Mouse (Mus musculus) retina, adult 2 months (tissue): ENCODE results near the gene Ung.

ENCODE experiments used
- DNase-seq: peaks from one replicate; pipeline ENCODE4 v3.0.0-alpha.2; 2012; ENCODE audit warnings: low read depth, low spot score

Gene Ung

DNA sequence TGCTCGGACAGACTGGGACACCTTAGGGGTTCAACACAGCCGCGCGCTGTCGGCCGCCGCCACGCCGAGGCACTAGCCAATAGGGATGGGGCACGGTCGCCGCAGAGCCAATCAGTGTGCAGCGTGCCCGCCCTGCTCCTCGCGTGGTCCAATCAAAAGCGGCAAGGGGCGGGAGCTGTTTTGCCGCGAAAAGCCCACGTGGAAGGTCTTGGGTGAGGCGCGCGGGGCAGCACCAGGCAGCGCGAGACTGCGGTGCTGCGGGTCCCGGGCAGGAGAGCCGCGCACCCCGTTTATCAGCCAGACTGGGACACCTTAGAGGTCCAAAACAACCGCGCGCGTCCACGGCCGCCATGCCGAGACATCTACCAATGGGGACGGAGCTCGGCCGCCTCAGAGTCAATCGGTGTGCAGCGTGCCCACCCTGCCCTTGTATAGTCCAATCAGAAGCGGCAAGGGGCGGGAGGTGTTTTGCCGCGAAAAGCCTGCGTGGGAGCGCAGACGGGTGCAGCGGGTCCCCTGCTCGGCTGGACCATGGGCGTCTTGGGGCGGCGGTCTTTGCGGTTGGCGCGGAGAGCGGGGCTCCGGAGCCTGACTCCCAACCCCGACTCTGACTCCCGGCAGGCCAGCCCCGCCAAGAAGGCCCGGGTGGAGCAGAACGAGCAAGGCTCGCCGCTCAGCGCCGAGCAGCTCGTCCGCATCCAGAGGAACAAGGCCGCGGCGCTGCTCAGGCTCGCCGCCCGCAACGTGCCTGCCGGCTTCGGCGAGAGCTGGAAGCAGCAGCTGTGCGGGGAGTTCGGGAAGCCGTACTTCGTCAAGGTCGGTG lies 723 bp downstream of the Ung start:
- peak; percentile 73 for DNase-seq

DNA sequence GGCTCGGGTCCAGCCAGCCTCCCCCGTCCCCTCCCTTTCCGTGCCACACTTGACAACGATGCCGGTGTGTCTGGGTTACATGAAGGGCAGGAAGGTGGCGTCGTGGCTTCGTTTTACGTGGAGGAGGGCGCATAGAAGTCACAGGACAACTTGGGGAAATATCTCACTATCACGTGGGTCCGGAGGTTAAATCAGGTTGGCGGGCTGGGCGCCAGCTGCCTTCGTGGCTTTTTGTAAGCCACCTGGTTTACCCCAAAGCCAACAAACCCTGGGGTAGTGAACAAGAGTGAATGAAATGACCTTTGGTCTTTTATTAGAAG lies 1.3 kb downstream of the Ung start:
- DNase-seq = no peak

DNA sequence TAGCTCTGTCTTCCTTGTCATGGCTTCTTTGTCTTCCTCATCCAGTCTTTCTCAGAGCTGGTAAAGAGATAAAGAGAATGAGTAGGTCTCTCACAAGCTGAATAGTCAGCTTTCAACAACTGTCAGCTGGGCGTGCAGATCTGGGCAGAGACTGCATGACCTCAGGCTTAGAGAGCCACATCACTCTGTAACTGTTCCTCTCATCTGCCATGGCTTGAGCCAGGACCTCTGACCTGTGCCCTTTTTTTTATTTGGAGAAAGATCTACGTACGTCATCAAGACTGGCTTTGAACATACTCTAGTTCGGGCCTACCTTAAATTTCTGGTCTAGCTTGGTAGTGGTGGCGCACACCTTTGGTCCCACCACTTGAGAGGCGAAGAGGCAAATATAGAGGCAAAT lies 2.7 kb downstream of the Ung start:
- DNase-seq = no peak

DNA sequence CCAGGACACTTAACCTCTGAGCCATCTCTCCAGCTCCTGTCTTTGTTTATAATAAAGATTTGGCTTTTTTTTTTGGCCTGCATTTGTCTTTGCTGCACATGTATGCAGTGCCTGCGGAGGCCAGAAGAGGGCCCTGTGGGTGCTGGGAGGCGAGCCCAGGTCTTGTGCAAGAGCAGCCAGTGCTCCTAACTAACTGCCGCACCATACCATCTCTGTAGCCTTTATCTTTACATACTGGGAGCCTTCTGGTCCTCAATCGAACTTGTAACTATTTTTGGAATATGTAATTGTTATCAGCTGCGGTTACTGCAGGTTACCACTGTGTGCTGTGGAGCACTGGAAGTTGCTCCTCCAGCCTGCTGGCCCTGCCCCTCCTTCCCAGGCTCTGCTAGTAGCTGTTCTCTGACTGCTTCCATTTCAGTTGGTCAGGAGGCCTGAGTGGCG lies 3.9 kb downstream of the Ung start:
- no peak for DNase-seq

DNA sequence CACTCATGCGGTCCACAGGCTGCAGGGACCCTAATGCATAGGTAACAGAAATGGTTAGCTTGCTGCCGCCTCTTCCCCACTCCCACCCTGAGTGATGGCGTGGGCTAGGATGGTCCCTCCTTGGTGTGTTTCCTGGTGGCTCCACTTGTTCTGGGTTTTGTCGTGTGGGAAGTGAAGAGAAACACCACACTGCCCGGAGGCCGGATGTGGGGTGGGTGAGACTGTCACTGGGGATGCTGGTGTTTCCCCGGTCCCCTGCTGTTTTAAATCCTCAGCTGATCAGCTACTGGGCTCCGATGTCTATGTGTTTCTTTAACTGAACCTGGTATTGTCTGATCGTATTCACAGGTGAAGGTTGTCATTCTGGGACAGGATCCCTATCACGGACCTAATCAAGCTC lies 5.3 kb downstream of the Ung start:
- DNase-seq = no peak

DNA sequence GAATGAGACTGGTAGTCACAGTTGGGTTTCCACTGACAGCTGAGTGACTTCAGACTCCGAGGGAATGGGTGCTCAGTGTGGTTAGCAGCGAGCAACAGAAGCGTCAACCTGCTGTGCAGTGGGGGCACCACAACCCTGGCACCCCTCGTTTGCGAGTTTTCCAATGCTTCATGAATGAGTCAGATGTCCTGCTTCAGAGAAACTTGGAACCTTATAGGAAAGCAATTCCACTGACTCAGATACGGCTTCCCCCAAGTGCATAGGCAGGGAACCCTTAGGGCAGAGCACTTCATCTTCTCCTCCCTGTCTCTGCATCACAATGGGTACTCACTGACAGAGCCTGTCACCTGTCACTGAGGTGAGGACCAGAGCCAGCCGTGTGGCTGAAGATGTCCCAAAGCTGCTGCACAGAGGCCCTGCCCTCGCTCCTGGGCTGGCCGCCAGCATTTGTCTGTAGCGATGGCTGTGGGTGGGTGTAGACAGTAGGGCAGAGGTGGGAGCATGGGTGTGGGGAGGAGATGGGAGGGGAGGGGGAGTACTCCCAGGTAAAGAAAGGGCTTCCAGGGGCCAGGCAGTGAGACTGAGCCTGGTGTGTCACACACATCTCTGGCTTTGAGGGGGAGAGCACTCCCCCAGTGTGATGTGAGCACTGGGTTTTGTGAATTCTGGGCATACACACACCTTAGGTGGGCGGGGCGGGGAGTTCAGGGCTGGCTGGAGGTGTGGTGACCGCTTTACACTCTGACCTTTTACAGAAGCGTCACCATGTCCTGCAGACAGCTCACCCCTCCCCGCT lies 7.5 kb downstream of the Ung start:
- DNase-seq = no peak

DNA sequence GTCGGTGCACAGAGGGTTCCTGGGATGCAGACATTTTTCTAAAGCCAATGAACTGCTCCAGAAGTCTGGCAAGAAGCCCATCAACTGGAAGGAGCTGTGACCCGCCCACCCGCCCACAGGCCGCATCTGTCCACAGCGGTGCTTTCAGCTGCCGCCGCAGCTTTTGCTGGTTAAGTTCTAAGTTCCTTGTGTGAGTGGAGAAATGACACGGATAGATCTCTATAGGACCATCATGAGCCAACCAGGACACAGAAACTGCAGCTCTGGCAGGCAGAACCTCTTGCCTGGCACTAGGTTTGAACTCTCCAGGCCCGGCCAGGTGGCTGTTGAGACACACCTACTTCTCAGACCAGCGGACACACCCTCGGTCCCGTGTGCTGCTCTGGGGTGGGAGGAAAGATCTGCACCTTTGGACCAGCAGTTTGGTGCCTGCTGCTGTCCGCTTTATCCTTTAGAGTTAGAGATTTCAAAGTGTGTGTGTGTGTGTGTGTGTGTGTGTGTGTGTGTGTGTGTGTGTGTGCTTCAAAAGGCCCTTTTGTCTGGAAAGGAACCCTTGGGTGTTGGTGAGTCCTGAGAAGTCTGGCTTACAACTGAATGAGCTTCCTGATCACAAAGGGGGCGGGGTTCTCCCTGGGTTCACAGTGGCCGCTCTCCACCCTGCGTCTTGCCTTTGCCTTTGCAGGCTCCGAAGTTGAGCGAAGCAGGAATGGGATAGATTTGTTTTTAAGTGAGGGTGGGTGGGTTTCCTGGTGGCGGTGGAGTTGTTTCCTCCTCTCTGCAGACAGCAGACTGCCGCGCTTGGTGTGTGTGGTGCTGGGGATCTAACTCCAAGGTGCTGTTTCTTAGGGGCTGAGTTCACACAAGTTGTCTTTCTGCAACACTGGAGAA lies 8.3 kb downstream of the Ung start:
- no peak for DNase-seq

DNA sequence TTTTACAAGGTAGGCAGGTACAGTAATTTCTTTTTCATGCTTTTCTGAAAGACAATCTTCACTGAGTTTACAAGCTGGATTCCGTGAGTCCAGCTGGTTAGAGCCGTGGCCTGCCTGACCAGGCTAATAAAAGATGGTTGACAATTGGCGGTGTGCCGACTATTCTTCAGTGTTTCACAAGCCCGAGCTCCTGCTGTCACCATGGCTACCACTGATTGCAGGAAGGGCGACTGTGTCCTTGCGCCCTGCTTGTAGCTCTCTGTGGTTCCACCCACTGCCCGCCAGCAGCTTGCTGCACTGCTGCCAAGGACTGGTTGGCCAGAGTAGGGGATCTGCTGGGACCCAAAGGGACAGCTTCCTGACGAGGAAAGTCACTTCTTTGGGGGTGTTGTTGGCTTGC lies 9.0 kb downstream of the Ung start:
- DNase-seq = no peak

DNA sequence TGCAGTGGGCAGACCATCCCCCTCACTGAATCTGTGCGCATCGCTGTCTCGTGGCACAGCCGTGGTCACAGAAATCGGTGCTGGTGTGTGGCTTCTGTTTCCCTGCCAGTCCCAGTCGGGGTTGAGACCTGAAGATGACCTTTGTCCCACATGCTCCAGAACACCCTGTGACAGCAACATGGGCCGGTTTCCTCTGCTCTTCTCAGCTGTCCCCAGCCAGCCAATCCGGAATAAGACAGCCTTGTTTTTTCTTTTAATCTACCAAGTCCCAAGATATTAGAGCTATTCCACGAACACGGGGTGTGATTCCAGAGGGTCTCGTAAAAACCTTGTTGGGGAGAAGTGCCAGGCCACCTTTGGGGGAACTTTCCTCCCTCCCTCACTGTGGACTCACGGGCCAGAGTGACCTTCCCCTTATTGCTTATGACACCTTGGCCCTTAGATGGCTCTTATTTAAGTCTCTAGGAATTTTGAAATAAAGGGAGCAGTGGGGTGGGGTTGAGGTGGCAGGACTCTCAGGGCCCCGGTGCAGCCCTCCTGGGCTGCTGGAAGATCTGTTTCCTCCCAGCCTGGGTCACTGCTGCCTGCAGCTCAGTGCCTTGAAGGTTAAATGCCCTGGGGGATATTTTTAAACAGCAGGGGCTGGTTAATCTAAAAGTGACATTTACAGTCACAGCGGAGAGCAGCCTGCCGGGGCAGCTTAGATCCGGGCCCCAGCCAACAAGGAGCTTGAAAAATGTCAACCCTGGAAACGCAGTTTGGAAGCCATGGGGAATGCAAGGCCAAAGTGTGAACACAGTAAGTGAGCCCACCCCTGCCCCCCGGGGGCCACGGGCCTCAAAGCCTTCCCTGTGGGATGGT lies 16.1 kb downstream of the Ung start, which contains the start of gene Acacb:
Gene Acacb, plus strand, starts transcription at position 508 of the 861 bp plus-strand sequence.
- no peak for DNase-seq

DNA sequence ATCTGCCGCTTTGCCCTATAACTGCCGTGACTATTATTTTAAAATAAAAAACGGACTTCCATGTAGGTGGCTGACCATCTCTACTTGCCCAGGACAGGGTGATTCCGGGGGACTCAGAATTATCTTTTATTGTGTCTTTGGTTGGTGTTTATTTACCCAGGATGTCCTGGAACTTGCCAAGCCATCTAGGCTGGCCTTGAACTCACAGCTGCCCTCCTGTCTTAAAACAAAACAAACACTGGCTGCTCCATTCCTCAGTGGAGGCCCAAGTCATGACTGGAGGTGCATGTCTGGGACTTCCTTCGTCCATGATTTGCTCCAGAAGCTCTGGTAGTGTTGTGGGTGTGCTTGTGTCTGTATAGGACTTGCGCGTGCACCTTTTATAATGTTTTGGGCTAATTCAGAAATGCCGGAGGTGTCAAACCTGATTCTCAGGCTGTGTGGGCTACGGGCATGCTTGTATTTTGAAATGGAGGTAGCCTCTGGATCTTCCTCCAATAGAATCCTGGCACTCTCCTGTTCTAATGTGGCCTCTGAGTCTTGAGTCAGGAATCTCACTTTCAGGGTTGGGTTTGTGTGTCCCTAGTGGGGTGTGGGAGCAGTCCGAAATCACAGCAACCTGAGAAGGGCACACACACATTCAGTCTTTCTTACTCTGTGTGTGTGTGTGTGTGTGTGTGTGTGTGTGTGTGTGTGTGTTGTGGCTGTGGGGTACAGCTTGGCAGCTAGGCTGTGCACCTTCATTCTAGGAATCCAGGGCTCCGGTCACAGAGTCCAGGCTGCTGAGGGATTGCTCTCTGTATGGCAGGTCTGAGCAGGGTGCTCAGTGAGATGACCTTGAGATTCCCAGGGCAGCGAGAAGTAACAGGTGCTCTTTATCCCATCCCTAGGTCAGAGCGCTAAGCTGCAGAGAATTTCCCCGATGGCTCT lies 17.1 kb downstream of the Ung start:
- no peak for DNase-seq

DNA sequence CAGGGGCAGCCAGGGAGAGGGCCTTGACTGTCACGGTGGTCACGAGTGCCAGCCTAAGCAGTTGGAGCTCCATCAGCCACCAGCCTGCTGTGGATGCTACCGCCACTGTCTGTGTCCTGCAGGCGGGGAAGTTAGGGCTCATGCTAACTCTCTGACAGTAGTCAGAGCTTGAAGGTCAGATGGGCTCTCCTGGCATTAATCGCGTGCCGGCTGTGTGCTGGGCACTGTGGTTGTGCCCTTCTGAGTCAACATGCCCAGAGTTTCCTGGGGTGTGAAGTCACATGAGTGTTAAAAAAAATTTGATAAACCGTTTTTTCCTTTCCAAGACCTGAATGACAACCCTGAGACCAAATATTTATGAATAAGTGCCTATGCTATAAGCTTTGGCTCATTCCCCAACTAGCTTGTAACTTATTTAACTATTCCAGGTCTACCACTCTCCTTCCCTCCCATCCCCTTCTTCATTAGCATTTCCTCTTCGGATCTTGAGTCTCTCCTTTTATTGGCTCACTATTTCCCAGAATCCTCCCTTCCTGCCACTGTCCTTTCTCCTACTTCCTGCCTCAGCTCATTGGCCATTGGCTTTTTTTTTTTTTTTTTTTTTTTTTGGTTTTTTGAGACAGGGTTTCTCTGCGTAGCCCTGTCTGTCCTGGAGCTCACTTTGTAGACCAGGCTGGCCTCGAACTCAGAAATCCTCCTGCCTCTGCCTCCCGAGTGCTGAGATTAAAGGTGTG lies 22.3 kb downstream of the Ung start:
- no peak for DNase-seq

DNA sequence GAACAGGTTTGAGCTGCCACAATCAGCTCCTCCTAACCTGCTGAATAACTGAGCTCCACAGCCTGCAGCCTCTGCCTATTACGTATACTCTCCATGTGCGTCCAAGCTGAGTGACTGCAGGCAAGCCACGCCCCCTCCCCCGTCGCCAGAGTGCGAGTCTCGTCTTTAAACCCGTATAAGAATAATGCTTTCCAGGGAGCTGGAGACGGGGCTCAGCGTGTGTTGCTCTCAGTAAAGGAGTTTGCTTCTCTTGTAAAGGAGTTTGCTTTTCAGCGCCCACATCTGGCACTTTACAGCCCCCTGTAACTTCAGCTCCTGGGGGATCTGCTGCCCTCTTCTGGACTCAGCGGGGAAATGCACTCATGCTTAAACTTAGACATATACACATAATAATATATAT lies 23.3 kb downstream of the Ung start:
- no peak for DNase-seq

DNA sequence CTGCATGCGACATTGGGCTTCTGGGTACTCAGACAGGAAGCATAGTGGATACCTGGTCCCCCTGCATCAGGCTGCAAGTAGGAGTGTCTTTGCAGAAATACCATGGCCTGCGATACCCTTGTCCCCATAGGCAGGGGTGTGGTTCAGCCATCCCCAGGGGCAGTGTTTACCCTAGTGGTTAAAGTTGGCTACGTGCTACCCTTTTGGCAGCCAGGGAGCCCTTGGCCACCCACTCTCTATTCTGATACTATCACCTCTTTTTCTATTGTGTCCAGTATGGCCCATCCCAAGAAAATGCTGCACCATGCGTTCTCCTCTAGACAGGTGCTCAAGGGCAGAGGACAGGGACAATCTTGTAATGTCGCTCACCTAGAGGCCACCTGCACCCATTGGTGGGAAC lies 24.6 kb downstream of the Ung start:
- DNase-seq = no peak

DNA sequence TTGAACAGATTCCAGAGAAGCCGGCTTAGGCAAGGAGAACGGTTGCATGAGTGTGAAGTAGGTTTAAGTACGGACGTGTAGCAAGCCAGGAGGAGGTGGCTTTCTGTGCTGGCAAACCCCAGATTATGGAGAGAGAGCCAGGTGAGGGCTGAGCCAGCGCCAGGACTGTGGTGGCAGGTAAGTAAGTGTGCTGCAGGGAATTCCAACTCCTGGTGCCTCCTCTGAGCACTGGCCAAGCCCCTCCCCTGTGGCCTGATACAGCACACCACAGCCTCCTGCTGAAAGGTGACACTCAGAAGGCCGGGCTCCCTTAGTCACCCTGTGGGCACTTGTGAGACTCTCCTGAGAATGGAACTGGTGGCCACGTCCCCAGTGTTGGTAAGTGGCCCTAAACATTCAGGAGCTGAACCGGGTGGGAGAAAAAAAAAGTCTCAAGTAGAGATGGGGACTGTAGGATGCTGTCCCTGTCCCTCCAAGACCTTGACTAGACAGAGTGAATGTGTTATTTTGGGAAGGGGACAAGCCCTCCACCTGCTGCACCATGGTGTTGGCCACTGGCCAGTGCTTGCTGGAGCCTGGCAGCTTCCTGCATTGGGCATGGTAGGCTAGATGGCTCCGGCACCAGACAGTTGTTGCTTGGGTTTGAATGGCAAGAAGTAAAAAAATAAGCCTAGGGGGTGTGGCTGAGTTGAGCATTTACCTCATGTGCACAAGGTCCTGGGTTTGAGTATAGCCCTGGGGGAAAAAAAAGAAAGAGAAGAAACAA lies 25.2 kb downstream of the Ung start:
- DNase-seq = no peak

DNA sequence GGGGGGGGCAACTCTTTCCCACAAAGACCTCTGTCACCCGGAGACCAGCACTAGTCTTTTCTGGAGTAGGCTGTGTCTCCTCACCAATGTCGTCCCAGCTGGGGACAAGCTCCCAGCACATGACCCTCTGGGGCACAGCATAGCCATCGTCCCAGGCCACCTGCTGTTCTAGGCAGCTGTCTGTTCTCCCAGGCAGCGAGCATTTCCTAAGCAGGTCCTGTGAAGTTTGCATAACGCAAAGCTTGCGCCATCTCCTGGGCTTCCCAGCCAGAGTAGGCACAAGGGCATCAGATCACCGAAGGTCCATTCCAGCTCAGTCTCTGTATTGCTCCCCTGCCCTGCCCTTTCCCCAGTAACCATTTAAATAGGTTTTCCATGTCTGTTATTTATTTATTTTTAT lies 27.1 kb downstream of the Ung start:
- no peak for DNase-seq

DNA sequence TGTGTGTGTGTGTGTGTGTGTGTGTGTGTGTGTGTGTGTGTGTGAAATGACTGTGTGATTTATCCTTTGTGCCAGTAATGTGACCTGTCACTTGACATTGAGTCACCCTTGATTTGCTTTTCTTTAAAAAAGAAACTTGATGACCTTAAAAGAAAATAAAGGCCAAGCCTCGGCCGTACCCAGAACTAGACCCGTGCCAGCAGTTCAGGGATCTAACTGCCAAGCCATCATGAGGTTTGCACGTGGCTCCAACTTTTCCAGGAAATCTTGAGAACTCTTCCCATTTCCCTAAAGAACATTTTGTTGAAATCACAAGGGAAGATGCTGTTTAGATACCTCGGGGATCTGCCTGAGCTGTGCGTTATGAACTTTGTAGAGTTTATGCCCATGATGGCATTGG lies 31.2 kb downstream of the Ung start:
- no peak for DNase-seq

DNA sequence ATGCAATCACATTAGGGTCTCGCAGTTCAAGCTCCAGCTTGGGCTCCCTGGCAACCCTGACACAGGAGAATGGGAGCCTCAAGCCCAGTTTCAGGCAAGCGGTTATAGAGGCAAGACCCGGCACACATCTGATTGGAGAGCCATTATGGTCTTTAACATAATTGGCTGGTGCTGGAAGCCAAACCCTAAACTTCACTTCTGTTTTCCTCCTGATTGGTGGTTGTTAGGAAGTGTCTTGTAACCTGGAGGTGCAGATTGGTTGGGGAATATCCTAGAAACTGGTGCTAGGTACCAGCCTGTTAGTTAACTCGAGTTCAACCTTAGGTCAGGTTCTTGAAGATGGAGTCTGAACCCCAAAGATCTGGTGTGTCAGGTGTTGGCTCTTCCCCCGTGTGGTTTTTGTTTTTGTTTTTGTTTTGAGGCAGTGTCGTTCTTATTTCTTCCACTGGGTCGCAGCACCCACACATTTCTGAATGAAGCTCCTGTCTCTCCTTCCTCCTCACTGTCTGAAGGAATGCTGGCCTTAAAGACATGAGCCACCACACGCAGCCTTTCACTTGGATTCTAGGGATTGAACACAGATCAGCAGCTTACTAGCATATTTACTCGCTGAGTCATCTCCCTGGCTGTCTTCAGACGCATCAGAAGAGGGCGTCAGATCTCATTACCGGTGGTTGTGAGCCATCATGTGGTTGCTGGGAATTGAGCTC lies 32.1 kb downstream of the Ung start:
- DNase-seq = no peak

DNA sequence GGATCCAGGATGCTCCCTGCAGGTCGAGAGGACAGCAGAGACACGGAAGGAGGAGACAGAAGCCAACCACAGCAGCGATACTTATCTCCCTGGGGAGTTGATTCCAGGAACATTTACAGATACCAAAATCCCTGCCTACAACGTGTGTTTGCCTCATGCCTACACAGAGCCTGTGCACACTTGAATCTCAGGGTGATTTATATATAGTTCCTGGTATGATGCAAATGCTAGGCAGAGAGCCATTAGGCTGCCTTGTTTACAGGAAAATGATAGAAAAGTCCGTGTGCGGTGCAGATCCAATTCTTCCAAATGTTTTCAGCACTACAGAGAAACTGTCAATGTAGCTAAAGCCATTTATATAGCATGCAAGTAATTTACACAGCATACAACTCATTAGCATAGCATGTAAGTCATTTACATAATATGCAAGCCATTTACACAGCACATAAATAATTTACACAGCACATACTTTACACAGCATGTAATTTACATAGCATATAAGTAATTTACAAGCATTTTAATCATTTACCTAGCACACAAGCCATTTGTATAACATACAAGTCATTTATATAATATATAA lies 33.0 kb downstream of the Ung start:
- DNase-seq = no peak
